Mouse (Mus musculus) myocyte (in vitro differentiated cells): ENCODE data around the gene Fn1. TPM values are rescaled to one million over a fixed set of nuclear protein-coding genes. Genes with fewer than 3 reads are reported as not detected.

Experiments used
- H3K27me3 ChIP-seq: one replicate; pipeline ENCODE4 v1.6.1; 2011; ENCODE audit not compliant: control insufficient read depth, insufficient read depth, insufficient read length
- H3K36me3 ChIP-seq: one replicate; pipeline ENCODE4 v1.6.1; 2011; ENCODE audit not compliant: control insufficient read depth, insufficient read depth
- H3K4me2 ChIP-seq: one replicate; pipeline ENCODE4 v1.6.1; 2011; ENCODE audit warnings: low read depth, control low read depth
- H3K4me3 ChIP-seq: one replicate; pipeline ENCODE4 v1.5.1; 2011; ENCODE audit warnings: mild to moderate bottlenecking, control low read depth, moderate library complexity
- H3K79me2 ChIP-seq: one replicate; pipeline ENCODE4 v1.6.1; 2011; ENCODE audit not compliant: control insufficient read depth, insufficient read depth
- H3ac ChIP-seq: one replicate; pipeline ENCODE4 v1.6.1; 2011; ENCODE audit not compliant: control insufficient read depth, insufficient read length
- CEBPB ChIP-seq: IDR thresholded peaks from 2 replicates; pipeline ENCODE4 v1.6.1; 2011; ENCODE audit warnings: mild to moderate bottlenecking, moderate library complexity; ENCODE audit not compliant: poor library complexity, insufficient read depth, severe bottlenecking
- E2F4 ChIP-seq: IDR thresholded peaks from one replicate; pipeline ENCODE4 v1.6.1; 2011; ENCODE audit warnings: mild to moderate bottlenecking, control low read depth, moderate library complexity; ENCODE audit not compliant: insufficient read depth
- MAX ChIP-seq: IDR thresholded peaks from one replicate; pipeline ENCODE4 v1.6.1; 2011; ENCODE audit warnings: low read depth, mild to moderate bottlenecking, control low read depth
- MYOD1 ChIP-seq, 3 experiments: IDR thresholded peaks; one replicate each; pipeline ENCODE4 v1.6.1; 2011; ENCODE audit warnings: control low read depth in 2 of 3, low read depth in 2 of 3, mild to moderate bottlenecking in 2 of 3, moderate library complexity in 1 of 3; ENCODE audit not compliant: insufficient read length in 2 of 3, control insufficient read depth in 1 of 3
- MYOG ChIP-seq, 3 experiments: IDR thresholded peaks; one replicate each; pipeline ENCODE4 v1.6.1; 2011; ENCODE audit warnings: control low read depth in 2 of 3, low read depth in 2 of 3, mild to moderate bottlenecking in 2 of 3; ENCODE audit not compliant: insufficient read length in 2 of 3, control insufficient read depth in 1 of 3, insufficient read depth in 1 of 3
- POLR2A ChIP-seq: IDR thresholded peaks from one replicate; pipeline ENCODE4 v1.6.1; 2011; ENCODE audit warnings: low read depth, mild to moderate bottlenecking, control low read depth, moderate library complexity; ENCODE audit not compliant: insufficient read length
- POLR2AphosphoS2 ChIP-seq: IDR thresholded peaks from one replicate; pipeline ENCODE4 v1.6.1; 2011; ENCODE audit warnings: low read depth, control low read depth; ENCODE audit not compliant: insufficient read length
- REST ChIP-seq: IDR thresholded peaks from one replicate; pipeline ENCODE4 v1.6.1; 2011; ENCODE audit warnings: mild to moderate bottlenecking, control low read depth, moderate library complexity; ENCODE audit not compliant: insufficient read depth, insufficient read length
- SRF ChIP-seq: IDR thresholded peaks from one replicate; pipeline ENCODE4 v1.6.1; 2011; ENCODE audit warnings: low read depth; ENCODE audit not compliant: control insufficient read depth, insufficient read length
- TCF12 ChIP-seq: IDR thresholded peaks from one replicate; pipeline ENCODE4 v1.6.1; 2011; ENCODE audit warnings: mild to moderate bottlenecking, control low read depth; ENCODE audit not compliant: poor library complexity, insufficient read depth, severe bottlenecking
- TCF3 ChIP-seq: IDR thresholded peaks from one replicate; pipeline ENCODE4 v1.6.1; 2011; ENCODE audit warnings: low read depth, control low read depth; ENCODE audit not compliant: insufficient read length
- USF1 ChIP-seq: IDR thresholded peaks from one replicate; pipeline ENCODE4 v1.6.1; 2011; ENCODE audit warnings: low read depth, mild to moderate bottlenecking, control low read depth, moderate library complexity
- polyA plus RNA-seq: library from polyadenylated mRNA; unstranded; fragments of >200 nt; fragmentation: generic; extraction: Trizol; gene quantifications from one replicate; pipeline ENCODE4 v1.2.1, GENCODE M21; 2012; ENCODE audit warnings: missing spikeins

The Fn1 gene
- polyA plus RNA-seq, 1 experiment: 1,265 TPM

DNA sequence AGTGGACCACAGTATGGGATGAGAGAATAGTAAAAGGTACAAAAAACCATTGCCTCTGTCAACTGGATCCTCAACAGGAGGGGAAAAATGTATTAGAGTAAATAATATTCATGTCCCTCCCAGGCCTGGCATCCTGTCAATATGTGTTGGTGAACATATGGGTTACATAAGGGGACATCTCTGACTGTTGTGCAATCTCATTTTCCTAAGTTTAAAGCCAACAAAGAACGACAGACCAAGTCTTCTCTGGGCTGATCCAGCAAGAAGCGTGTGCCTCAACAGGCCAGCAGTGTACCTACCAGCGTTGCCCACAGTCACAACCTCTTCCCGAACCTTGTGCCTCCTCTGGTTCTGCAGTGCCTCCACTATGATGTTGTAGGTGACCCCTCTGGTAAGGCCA lies 57.6 kb downstream of the Fn1 start:
- H3K4me3 ChIP-seq: no peak overlapping the region
- peaks cover 98% of the 10 kb centered on the region for H3K36me3 ChIP-seq
- no peak overlapping the region for H3ac ChIP-seq
- H3K79me2 ChIP-seq: no peaks in the 10 kb centered on the region
- no peak overlapping the region for H3K4me2 ChIP-seq
- no peaks in the 10 kb centered on the region for H3K27me3 ChIP-seq
- TF ChIP-seq MAX (no peak), MYOD1 (IDR thresholded peaks at IDR 0.05; ENCODE audit: control insufficient read depth in 1 of 3, insufficient read length in 2 of 3, low read depth in 2 of 3) (no peak), USF1 (no peak), POLR2A (peak; percentile 36), TCF3 (no peak), POLR2AphosphoS2 (peak; percentile 77), TCF12 (no peak), CEBPB (0 out of 2 replicates have a peak, but pooled peaks have one; percentile 8), REST (no peak), MYOG (IDR thresholded peaks at IDR 0.05; ENCODE audit: control insufficient read depth in 1 of 3, insufficient read depth in 1 of 3, insufficient read length in 2 of 3, low read depth in 2 of 3) (no peak), SRF (no peak), E2F4 (no peak)

DNA sequence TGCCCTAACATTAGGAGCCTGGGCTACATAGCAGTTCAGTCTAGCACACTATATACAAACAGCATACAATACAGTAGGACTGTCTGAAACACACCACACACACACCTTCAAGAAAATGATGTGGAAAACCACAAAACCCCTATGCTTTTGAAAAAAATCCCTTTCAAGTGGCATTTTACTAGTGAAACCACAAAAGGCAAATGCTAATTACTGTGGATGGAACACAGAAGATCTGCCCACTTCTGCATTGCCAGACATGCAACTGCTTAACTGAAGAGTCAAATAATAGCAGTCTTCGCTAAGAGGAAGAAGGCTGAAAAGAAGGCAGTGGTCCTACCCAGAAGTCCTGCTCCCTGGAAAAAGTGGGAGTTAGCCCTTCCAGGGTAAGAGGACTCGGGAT lies 58.7 kb downstream of the Fn1 start:
- peaks cover 98% of the 10 kb centered on the region for H3K36me3 ChIP-seq
- H3K79me2 ChIP-seq: no peaks in the 10 kb centered on the region
- H3K27me3 ChIP-seq: no peaks in the 10 kb centered on the region
- no peak overlapping the region for H3K4me3 ChIP-seq
- no peak overlapping the region for H3ac ChIP-seq
- no peak overlapping the region for H3K4me2 ChIP-seq
- TF ChIP-seq USF1: no peak
- no peak for TF ChIP-seq POLR2AphosphoS2
- TF ChIP-seq MYOD1 (IDR thresholded peaks at IDR 0.05; ENCODE audit: control insufficient read depth in 1 of 3, insufficient read length in 2 of 3, low read depth in 2 of 3): no peak
- no peak for TF ChIP-seq TCF3
- no peak for TF ChIP-seq SRF
- no peak for TF ChIP-seq CEBPB

- no peak for TF ChIP-seq USF1
- TF ChIP-seq POLR2AphosphoS2: peak; percentile 51
- Histone ChIP-seq H3K36me3 (peaks cover 98% of the 10 kb centered on the region), H3K79me2 (no peaks in the 10 kb centered on the region), H3ac (no peak overlapping the region), H3K4me3 (no peak overlapping the region), H3K4me2 (no peak overlapping the region), H3K27me3 (no peaks in the 10 kb centered on the region)
These were observed 59.8 kb downstream of the Fn1 start for GRCm38 (mm10) chr1:71593184-71593583.

GRCm38 (mm10) chr1:71590038-71590437 lies 63.0 kb downstream of the Fn1 start:
- H3K4me2 ChIP-seq: no peak overlapping the region
- H3K79me2 ChIP-seq: no peaks in the 10 kb centered on the region
- H3K4me3 ChIP-seq: no peak overlapping the region
- no peak overlapping the region for H3ac ChIP-seq
- no peaks in the 10 kb centered on the region for H3K27me3 ChIP-seq
- TF ChIP-seq POLR2A (peak; percentile 33), CEBPB (no peak), POLR2AphosphoS2 (peak; percentile 74), REST (no peak), USF1 (no peak)
- H3K36me3 ChIP-seq: peaks cover 99% of the 10 kb centered on the region

GRCm38 (mm10) chr1:71586658-71587057 lies 66.3 kb downstream of the Fn1 start:
- H3K4me3 ChIP-seq: no peak overlapping the region
- peaks cover 67% of the 10 kb centered on the region for H3K36me3 ChIP-seq
- TF ChIP-seq POLR2A (peak; percentile 21), POLR2AphosphoS2 (peak; percentile 46), TCF12 (no peak)
- no peaks in the 10 kb centered on the region for H3K27me3 ChIP-seq
- H3ac ChIP-seq: no peak overlapping the region
- H3K4me2 ChIP-seq: no peak overlapping the region
- no peaks in the 10 kb centered on the region for H3K79me2 ChIP-seq

DNA sequence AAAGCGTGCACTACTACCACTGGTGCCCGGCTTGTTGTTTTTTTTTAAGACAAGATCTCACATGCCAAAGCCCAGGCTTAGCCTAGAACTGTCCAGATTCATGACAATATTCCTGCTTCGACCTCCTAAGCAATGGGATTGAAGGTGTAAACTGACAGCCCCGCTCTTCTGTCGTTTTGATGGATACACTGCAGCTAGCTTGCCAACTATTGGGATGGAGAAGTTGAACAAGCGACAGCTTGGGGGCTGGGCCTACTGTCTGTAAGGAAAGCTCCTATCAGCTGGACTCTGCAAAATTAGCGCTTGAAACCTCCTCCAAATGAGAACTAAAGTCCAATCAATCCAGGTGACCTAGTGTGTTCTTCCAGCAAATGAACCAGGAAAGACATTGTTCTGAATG lies 69.1 kb downstream of the Fn1 start:
- no peak overlapping the region for H3K4me2 ChIP-seq
- no peaks in the 10 kb centered on the region for H3K79me2 ChIP-seq
- no peaks in the 10 kb centered on the region for H3K27me3 ChIP-seq
- no peak overlapping the region for H3ac ChIP-seq
- TF ChIP-seq MYOD1 (IDR thresholded peaks at IDR 0.05; ENCODE audit: control insufficient read depth in 1 of 3, insufficient read length in 2 of 3, low read depth in 2 of 3): no peak
- TF ChIP-seq POLR2AphosphoS2: peak; percentile 62
- peaks cover 39% of the 10 kb centered on the region for H3K36me3 ChIP-seq
- H3K4me3 ChIP-seq: no peak overlapping the region
